Mouse (Mus musculus): ENCODE measurements around the gene Ppp1r14a.

The Ppp1r14a gene

GRCm38 (mm10) chr7:29280801-29281200 is 8.3 kb upstream of the Ppp1r14a start:
- DNase-seq: no peak

GRCm38 (mm10) chr7:29281201-29282073 is 7.7 kb upstream of the Ppp1r14a start, which contains the start of gene Spint2:
Gene Spint2, minus strand, starts transcription at chr7:29281912.
- peak; percentile 81 to 83 for DNase-seq

- DNase-seq: no peak
Measured at GRCm38 (mm10) chr7:29282074-29282554, 7.0 kb upstream of the Ppp1r14a start.

- no peak for DNase-seq
Measured at GRCm38 (mm10) chr7:29283876-29284275, 5.2 kb upstream of the Ppp1r14a start.

- no peak for DNase-seq
Measured at GRCm38 (mm10) chr7:29284523-29284922, 4.6 kb upstream of the Ppp1r14a start.

- no peak for DNase-seq
Measured at GRCm38 (mm10) chr7:29287481-29287880, 1.6 kb upstream of the Ppp1r14a start.

- no peak for DNase-seq
Measured at GRCm38 (mm10) chr7:29288079-29288478, 1.0 kb upstream of the Ppp1r14a start.

- DNase-seq: no peak
Measured at GRCm38 (mm10) chr7:29289856-29290255, 748 bp downstream of the Ppp1r14a start.

- no peak for DNase-seq
Measured at GRCm38 (mm10) chr7:29290691-29291485, 1.8 kb downstream of the Ppp1r14a start.

GRCm38 (mm10) chr7:29291616-29292457 is 2.7 kb downstream of the Ppp1r14a start:
- no peak for DNase-seq

GRCm38 (mm10) chr7:29292458-29293098 is 3.5 kb downstream of the Ppp1r14a start:
- no peak for DNase-seq

- no peak for DNase-seq
Measured at GRCm38 (mm10) chr7:29293131-29294065, 4.3 kb downstream of the Ppp1r14a start.

- DNase-seq: no peak
Measured at GRCm38 (mm10) chr7:29294111-29294761, 5.1 kb downstream of the Ppp1r14a start.

- DNase-seq: no peak
Measured at GRCm38 (mm10) chr7:29295861-29296647, 6.9 kb downstream of the Ppp1r14a start.

- peak; percentile 66 to 70 for DNase-seq
Measured at GRCm38 (mm10) chr7:29296998-29297397, 7.9 kb downstream of the Ppp1r14a start.

- DNase-seq: peak; percentile 68 to 71
Measured at GRCm38 (mm10) chr7:29301127-29301566, 12.0 kb downstream of the Ppp1r14a start.

GRCm38 (mm10) chr7:29302641-29303040 is 13.5 kb downstream of the Ppp1r14a start:
- no peak for DNase-seq

- DNase-seq: peak; percentile 45 to 46
Measured at GRCm38 (mm10) chr7:29303738-29304462, 14.8 kb downstream of the Ppp1r14a start, which contains the start of gene Dpf1. Gene Dpf1, plus strand, starts transcription at chr7:29303951.
